Mouse (Mus musculus) neural tube, embryonic 15.5 days (tissue): ENCODE data around the gene Cdkal1. TPM values are rescaled to one million over a fixed set of nuclear protein-coding genes. Genes with fewer than 3 reads are reported as not detected.

Experiments
- ATAC-seq: fragments of 200-750 bp; cut with Nextera tagmentation; 2 replicates; pipeline ENCODE4 v1.8.0; 2017; ENCODE audit warnings: mild to moderate bottlenecking, moderate TSS enrichment, moderate library complexity; ENCODE audit not compliant: low FRiP score
- H3K27ac ChIP-seq: fragments of 300-500 bp; sonication (generic); replicated peaks from 2 replicates; pipeline ENCODE4 v1.5.1; 2015; ENCODE audit warnings: mild to moderate bottlenecking, inconsistent platforms
- H3K27me3 ChIP-seq: fragments of 300-500 bp; sonication (generic); replicated peaks from 2 replicates; pipeline ENCODE4 v1.6.1; 2015; ENCODE audit warnings: inconsistent platforms
- H3K36me3 ChIP-seq: fragments of 300-500 bp; sonication (generic); 2 replicates; pipeline ENCODE4 v1.6.1; 2015; ENCODE audit warnings: inconsistent platforms
- H3K4me1 ChIP-seq: fragments of 300-500 bp; sonication (generic); 2 replicates; pipeline ENCODE4 v1.6.1; 2015; ENCODE audit warnings: inconsistent platforms
- H3K4me2 ChIP-seq: fragments of 300-500 bp; sonication (generic); 2 replicates; pipeline ENCODE4 v1.6.1; 2015; ENCODE audit warnings: inconsistent platforms, mild to moderate bottlenecking, moderate library complexity
- H3K4me3 ChIP-seq: fragments of 300-500 bp; sonication (generic); replicated peaks from 2 replicates; pipeline ENCODE4 v1.5.1; 2015; ENCODE audit warnings: mild to moderate bottlenecking, inconsistent platforms
- H3K9ac ChIP-seq: fragments of 300-500 bp; sonication (generic); replicated peaks from 2 replicates; pipeline ENCODE4 v1.6.1; 2015; ENCODE audit warnings: mild to moderate bottlenecking, inconsistent platforms
- H3K9me3 ChIP-seq: fragments of 300-500 bp; sonication (generic); replicated peaks from 2 replicates; pipeline ENCODE4 v1.6.1; 2016; ENCODE audit warnings: inconsistent platforms
- WGBS: fragments of 180-500 bp; shearing (Covaris S2); methylation state at CpG from one replicate; pipeline ENCODE4 v1.1.7; 2015; ENCODE audit warnings: mixed read lengths; 5-methylcytosine and 5-hydroxymethylcytosine counted together
- polyA plus RNA-seq: library from polyadenylated mRNA; unstranded; fragments of >200 nt; fragmentation: Nextera tagmentation; extraction: Ambion mirVana; gene quantifications from 2 replicates; pipeline ENCODE4 v1.2.1, GENCODE M21; 2015

The Cdkal1 gene
- polyA plus RNA-seq, 1 experiment from 2014 or later = 20.4 TPM

DNA sequence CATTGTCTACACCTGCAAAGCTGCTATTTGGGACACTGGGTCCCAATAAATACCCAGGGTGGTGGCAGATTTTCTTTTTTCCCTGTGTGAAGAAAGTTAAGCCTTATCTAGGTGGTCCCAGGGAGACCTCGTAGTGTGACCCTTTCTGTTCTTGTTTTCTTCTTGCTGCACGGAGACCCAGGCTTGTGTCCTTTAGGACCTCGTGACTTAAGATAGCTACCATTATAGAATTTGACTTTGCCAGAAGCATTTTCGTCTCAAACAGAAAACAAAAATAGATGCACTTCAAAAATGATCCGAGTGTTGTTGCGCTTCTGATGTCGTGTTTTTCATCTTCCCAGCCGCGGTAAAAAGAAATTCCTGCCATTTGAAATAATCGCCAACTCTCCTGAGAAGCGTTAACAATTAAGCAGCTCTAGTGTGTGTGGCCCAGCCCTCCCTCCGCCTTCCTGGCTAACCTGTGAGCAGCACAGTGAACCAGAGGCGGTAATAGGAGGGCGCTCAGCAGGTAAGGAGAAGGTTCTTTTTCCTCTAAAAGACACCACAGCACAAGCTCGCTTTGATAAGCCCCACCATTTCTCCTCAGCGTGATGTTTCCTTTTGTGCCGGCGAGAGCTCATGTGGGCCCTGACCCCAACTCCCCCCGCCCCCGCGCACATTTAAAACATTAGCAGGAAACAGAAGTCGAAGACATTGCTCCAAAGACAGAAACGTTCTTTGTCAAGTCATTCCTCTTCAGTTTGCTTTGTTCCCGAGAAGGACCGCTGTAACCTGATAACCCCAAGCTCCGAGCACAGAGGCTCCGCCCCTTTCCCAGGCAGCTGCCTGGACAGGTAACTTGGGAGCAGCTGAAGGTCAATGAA, 645.1 kb downstream of the Cdkal1 start:
- ATAC-seq = peak; percentile 83; the same call in 1 of the 2 replicates
- Histone ChIP-seq H3K9ac (peak overlapping the region; percentile 40), H3K27me3 (no peaks in the 10 kb centered on the region), H3K4me3 (peak overlapping the region; percentile 37), H3K27ac (peak overlapping the region; percentile 51), H3K9me3 (no peaks in the 10 kb centered on the region), H3K4me1 (peaks cover 12% of the 10 kb centered on the region), H3K36me3 (no peaks in the 10 kb centered on the region), H3K4me2 (peak overlapping the region; percentile 64)
- 4% methylated on average over 27 of the region's 27 CpGs for WGBS

DNA sequence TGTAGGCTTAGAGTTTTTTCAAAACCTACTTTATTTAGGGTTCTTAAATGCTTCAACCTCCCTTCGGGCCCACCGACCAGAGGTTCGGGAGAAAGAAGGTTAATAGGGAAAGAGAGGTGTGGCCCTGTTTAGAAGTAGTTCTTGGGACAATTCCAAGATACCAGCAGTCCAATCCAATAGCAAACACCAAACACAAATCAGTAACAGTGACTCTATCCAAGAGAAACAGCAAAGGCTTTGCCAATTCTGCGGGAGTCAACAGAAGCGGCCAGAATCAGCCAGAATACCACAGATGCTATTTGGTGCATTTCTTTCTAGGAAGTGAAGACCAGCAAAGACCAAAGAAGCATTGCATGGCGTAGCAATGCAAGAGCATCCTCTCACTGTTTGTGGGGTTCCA, 646.7 kb downstream of the Cdkal1 start:
- Histone ChIP-seq H3K9ac (no peak overlapping the region), H3K27ac (no peak overlapping the region), H3K4me1 (peaks cover 12% of the 10 kb centered on the region), H3K9me3 (no peaks in the 10 kb centered on the region), H3K27me3 (no peaks in the 10 kb centered on the region), H3K4me2 (no peak overlapping the region), H3K4me3 (no peak overlapping the region), H3K36me3 (no peaks in the 10 kb centered on the region)
- 94% methylated on average over 6 of the region's 6 CpGs for WGBS
- no peak for ATAC-seq

DNA sequence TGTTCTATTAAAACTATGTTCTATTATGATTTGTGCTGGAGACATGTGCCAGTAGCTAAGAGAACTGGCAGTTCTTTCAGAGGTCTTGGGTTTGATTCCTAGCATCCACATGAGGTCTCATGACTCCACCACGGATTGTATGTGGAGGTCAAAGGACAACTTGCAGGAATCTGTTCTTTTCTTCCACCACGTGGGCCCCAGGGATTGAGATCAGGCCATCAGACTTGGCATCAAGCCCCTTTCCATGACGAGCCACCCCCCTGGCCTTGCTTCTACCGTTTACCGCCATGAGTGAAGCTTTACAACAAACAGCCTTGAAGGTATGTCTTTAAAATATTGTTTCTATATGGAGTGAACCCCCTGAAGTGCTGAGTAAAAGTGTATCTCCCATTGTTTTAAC, 651.6 kb downstream of the Cdkal1 start:
- no peaks in the 10 kb centered on the region for H3K4me1 ChIP-seq
- H3K36me3 ChIP-seq = no peaks in the 10 kb centered on the region
- H3K27me3 ChIP-seq = no peaks in the 10 kb centered on the region
- H3K27ac ChIP-seq = no peak overlapping the region
- no peaks in the 10 kb centered on the region for H3K9me3 ChIP-seq
- no peak overlapping the region for H3K9ac ChIP-seq
- no peak overlapping the region for H3K4me2 ChIP-seq
- 87% methylated on average over 5 of the region's 5 CpGs for WGBS
- H3K4me3 ChIP-seq = no peak overlapping the region
- no peak for ATAC-seq

DNA sequence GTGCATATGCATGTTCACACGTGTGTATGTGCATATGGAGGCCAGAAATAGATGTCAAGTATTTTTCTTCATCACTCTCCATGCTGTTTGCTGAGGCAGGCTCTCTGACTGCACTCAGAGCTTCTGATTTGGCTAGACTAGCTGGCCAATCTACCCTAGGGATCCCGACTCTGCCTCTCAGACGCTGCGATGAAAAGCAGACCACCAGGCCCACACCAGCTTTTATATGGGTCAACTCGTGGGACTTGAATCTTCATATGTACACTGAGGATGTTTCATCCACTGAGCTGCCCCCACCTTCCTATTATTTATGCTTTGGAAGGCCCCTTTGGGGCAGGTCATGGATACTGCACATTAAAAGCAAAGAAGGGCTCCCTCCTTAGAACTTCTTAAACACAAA, 652.0 kb downstream of the Cdkal1 start:
- Histone ChIP-seq H3K9me3 (no peaks in the 10 kb centered on the region), H3K27ac (no peak overlapping the region), H3K36me3 (no peaks in the 10 kb centered on the region), H3K4me1 (no peaks in the 10 kb centered on the region), H3K27me3 (no peaks in the 10 kb centered on the region), H3K4me3 (no peak overlapping the region), H3K9ac (no peak overlapping the region), H3K4me2 (no peak overlapping the region)
- no peak for ATAC-seq
- WGBS = 89% methylated on average over 5 of the region's 5 CpGs

DNA sequence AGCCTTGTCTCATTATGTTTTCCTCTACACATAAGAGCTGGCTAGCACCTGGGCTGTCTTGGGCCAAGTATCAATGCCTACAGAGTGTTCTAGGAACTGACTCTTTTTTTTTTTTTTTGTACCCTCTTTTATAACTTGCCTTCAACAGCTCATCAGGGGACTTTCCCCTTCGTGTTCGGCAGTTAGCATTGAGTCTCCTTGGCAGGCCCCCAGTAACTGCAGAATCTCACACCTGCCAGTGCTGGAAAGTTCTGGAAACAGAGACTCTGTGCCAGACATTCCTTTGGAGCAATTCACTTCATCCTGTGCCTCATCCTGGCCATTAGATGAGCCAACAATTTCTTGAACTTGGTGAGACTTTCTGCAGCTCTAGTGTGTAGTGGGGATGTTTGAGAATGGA, 652.9 kb downstream of the Cdkal1 start:
- H3K4me1 ChIP-seq = no peaks in the 10 kb centered on the region
- no peak overlapping the region for H3K4me3 ChIP-seq
- no peaks in the 10 kb centered on the region for H3K36me3 ChIP-seq
- no peak for ATAC-seq
- no peaks in the 10 kb centered on the region for H3K27me3 ChIP-seq
- H3K9ac ChIP-seq = no peak overlapping the region
- WGBS = 58% methylated on average over 2 of the region's 2 CpGs
- H3K9me3 ChIP-seq = no peaks in the 10 kb centered on the region
- H3K27ac ChIP-seq = no peak overlapping the region
- H3K4me2 ChIP-seq = no peak overlapping the region

DNA sequence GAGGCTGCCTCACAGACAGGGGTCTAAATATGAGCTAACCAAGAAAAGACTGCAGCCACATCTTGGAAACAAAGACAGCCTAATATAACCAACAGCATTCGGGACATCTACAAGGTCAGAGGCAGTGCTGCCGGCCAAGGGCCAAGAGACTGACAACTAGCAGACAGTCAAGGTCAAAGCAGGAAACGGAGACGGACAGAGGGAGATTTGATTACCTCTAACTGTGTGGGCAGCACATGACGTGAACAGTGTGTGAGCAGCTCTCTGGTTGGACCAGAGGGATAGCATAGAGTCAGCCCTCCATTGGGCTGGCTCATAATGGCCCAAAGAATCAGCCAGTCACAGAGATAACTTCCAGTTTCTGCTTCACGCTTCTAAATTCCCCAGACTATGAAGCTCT, 655.8 kb downstream of the Cdkal1 start:
- Histone ChIP-seq H3K4me3 (no peak overlapping the region), H3K27me3 (no peaks in the 10 kb centered on the region), H3K9ac (no peak overlapping the region), H3K9me3 (no peaks in the 10 kb centered on the region), H3K27ac (no peak overlapping the region), H3K36me3 (no peaks in the 10 kb centered on the region), H3K4me2 (no peak overlapping the region), H3K4me1 (peaks cover 17% of the 10 kb centered on the region)
- no peak for ATAC-seq
- 68% methylated on average over 6 of the region's 6 CpGs for WGBS

DNA sequence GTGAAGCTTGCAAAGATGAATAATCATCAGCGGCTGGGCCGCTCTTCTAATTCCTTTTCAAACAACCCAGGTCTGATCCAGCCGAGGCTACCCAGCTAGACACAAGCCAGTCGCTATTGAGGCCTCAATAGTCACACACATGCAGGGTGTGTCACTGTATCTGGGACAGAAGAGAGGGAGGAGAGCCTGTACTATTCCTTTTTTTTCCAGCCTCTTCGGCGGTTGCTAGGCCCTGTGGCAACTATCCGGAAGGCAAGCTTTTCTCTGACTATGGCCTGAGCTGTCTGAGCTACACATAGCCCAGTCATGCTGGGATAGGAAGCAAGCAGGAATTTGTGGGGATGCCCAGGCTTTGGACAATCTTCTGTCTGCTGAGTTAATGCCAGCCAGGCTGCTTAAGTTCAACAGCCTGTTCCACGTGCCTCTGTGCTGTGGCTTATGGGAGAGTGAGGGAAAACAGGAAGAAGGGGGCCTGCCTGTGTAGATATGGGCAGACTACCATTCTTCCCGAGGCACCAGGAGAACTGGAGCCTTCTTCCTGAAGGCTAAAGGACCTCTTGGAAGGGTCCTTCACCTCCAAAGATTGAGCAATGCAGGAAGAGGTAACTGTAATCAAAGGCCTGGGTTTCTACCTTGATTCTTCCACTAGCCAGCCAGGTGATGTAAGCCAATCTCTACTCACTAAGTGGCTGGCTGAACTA, 658.5 kb downstream of the Cdkal1 start:
- no peaks in the 10 kb centered on the region for H3K36me3 ChIP-seq
- no peak overlapping the region for H3K27ac ChIP-seq
- no peaks in the 10 kb centered on the region for H3K27me3 ChIP-seq
- H3K4me2 ChIP-seq = no peak overlapping the region
- ATAC-seq = no peak
- H3K4me1 ChIP-seq = peaks cover 19% of the 10 kb centered on the region
- H3K9me3 ChIP-seq = no peaks in the 10 kb centered on the region
- H3K4me3 ChIP-seq = no peak overlapping the region
- no peak overlapping the region for H3K9ac ChIP-seq
- WGBS = 45% methylated on average over 9 of the region's 9 CpGs

DNA sequence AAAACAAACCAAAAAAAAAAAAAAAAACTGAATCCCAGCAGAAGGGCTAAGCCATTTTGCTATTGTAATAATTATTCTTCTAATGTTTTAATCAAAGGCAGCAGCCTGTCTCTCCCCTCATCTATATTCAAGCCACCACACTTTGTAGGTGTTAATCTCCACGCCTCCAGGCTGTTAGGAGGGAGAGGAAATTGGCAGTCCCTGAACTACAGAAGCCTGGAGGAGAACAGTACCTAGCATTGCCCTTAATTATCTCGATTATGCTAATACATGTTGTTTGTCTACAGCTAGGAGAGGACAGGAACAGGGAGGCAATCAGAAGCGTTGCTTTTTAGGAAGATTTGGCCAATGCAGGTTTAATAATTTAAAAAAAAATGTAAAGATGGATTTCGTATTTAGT, 659.8 kb downstream of the Cdkal1 start:
- 43% methylated on average over 4 of the region's 4 CpGs for WGBS

DNA sequence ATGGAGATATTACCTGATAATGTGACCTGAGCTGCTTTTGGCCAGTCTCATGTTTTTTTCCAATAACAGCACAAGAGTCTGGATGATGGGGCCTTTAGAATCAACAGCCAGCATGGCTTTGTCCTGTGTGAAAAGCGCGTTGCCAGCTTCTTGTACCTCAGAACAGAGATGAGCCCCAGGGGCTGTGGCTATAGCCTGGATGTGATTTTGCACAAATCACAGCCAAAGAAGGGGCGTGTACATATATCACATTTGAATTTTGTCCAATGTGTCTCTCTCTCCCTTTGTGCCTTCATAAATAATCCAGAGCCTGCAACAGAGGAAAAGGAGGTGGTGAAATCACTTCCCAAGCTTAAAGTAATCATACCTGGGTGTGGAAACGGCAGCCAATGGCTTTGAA, 660.5 kb downstream of the Cdkal1 start:
- 40% methylated on average over 4 of the region's 4 CpGs for WGBS
- Histone ChIP-seq H3K9me3 (no peaks in the 10 kb centered on the region), H3K4me3 (no peak overlapping the region), H3K9ac (no peak overlapping the region), H3K4me2 (no peak overlapping the region), H3K4me1 (peaks cover 19% of the 10 kb centered on the region), H3K27ac (no peak overlapping the region), H3K27me3 (no peaks in the 10 kb centered on the region), H3K36me3 (no peaks in the 10 kb centered on the region)
- no peak for ATAC-seq

More for the DNA sequence above, 659.8 kb downstream of the Cdkal1 start:
- Histone ChIP-seq H3K27me3 (no peaks in the 10 kb centered on the region), H3K27ac (no peak overlapping the region), H3K4me2 (no peak overlapping the region), H3K9me3 (no peaks in the 10 kb centered on the region), H3K4me1 (peaks cover 19% of the 10 kb centered on the region), H3K4me3 (no peak overlapping the region), H3K36me3 (no peaks in the 10 kb centered on the region), H3K9ac (no peak overlapping the region)
- no peak for ATAC-seq

DNA sequence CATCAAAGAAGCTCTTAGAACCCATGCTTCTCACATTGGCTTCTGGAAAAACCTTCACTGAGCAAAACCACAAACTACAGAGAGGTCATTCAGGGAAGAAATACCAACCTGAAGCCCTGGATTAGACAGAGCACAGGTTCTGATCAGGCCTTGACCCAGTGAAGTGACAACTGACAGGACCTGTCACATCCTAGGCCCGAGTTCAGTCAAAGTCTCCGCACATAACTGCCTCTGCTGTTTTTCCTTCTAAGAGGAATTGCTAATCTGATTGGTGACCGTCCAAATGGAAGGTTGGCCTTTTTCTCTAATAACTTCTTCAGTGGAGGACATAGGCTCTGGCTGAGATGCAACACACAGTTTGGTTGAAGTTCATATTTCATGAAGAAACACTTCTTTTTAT, 662.8 kb downstream of the Cdkal1 start:
- H3K4me1 ChIP-seq = peaks cover 19% of the 10 kb centered on the region
- H3K9ac ChIP-seq = no peak overlapping the region
- no peak overlapping the region for H3K4me3 ChIP-seq
- no peak overlapping the region for H3K27ac ChIP-seq
- WGBS = 89% methylated on average over 3 of the region's 3 CpGs
- no peaks in the 10 kb centered on the region for H3K36me3 ChIP-seq
- H3K27me3 ChIP-seq = no peaks in the 10 kb centered on the region
- H3K9me3 ChIP-seq = no peaks in the 10 kb centered on the region
- no peak for ATAC-seq
- H3K4me2 ChIP-seq = no peak overlapping the region

DNA sequence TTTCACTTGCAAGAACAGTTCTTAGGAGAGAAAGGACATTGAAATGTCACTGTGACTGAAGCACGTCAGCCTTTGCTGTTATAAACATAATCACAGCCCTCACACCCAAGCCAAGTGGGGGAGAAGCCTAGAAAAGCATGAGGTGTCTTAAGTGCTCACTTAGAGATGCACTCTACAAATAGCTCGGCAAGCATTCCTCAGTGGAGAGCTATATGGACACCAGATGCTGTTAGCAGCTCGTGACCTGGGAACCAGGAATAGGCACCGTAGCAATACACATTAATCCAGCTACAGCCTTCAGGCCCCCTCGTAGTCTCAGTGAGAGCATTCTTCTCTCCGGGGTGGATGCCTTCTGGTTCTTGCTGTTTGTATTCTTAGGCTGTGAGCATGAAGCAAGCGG, 664.9 kb downstream of the Cdkal1 start:
- no peak for ATAC-seq
- Histone ChIP-seq H3K27ac (no peak overlapping the region), H3K9me3 (no peaks in the 10 kb centered on the region), H3K4me1 (peaks cover 9% of the 10 kb centered on the region), H3K9ac (no peak overlapping the region), H3K4me2 (no peak overlapping the region), H3K4me3 (no peak overlapping the region), H3K36me3 (no peaks in the 10 kb centered on the region), H3K27me3 (no peaks in the 10 kb centered on the region)
- 78% methylated on average over 7 of the region's 7 CpGs for WGBS

DNA sequence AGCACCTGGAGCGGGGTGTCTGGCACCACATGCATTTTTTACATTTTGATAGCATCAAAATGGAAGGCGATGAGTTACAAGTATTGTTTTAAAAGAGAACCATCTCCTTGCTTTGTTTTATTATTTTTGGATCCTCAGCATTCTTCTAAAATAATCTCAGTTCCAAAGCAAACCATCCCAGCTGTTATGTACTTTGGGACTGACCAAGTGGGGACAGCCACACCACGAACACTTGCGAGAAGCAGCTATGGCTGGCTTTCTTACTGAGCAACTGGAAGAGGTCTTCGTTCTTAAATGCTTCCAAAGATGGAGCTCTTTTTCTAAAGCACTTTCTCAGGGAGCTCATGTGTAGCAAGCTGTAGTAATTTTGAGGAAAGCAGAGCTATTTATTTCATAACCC, 668.7 kb downstream of the Cdkal1 start:
- no peaks in the 10 kb centered on the region for H3K36me3 ChIP-seq
- no peak for ATAC-seq
- 92% methylated on average over 5 of the region's 5 CpGs for WGBS

More for the DNA sequence above, 668.7 kb downstream of the Cdkal1 start:
- Histone ChIP-seq H3K4me3 (no peak overlapping the region), H3K4me2 (no peak overlapping the region), H3K4me1 (no peaks in the 10 kb centered on the region), H3K27me3 (no peaks in the 10 kb centered on the region), H3K9me3 (no peaks in the 10 kb centered on the region), H3K9ac (no peak overlapping the region), H3K27ac (no peak overlapping the region)
